Mouse (Mus musculus) cerebellum, adult 18-20 months (tissue): ENCODE data around the gene Tbc1d8.

Experiments used
- DNase-seq, 2 experiments: peaks; one replicate each; pipeline ENCODE4 v3.0.0; 2021

The Tbc1d8 gene

GRCm38 (mm10) chr1:39361754-39362514, 116.6 kb downstream of the Tbc1d8 start:
- DNase-seq: no peak

- DNase-seq: no peak
Observed at GRCm38 (mm10) chr1:39349427-39349826, 129.1 kb downstream of the Tbc1d8 start.

- DNase-seq: peak; percentile 61 to 65
Observed at GRCm38 (mm10) chr1:39349001-39349400, 129.6 kb downstream of the Tbc1d8 start.

GRCm38 (mm10) chr1:39344981-39345600, 133.5 kb downstream of the Tbc1d8 start:
- DNase-seq: no peak

GRCm38 (mm10) chr1:39343242-39343641, 135.3 kb downstream of the Tbc1d8 start:
- no peak for DNase-seq

- DNase-seq: no peak
Observed at GRCm38 (mm10) chr1:39341807-39342206, 136.7 kb downstream of the Tbc1d8 start.

GRCm38 (mm10) chr1:39340647-39341046, 137.9 kb downstream of the Tbc1d8 start:
- DNase-seq: peak; percentile 65 to 70

- DNase-seq: no peak
Observed at GRCm38 (mm10) chr1:39340156-39340555, 138.4 kb downstream of the Tbc1d8 start.

GRCm38 (mm10) chr1:39339455-39339854, 139.1 kb downstream of the Tbc1d8 start:
- DNase-seq: no peak

- no peak for DNase-seq
Observed at GRCm38 (mm10) chr1:39338831-39339230, 139.7 kb downstream of the Tbc1d8 start.

GRCm38 (mm10) chr1:39336788-39337187, 141.8 kb downstream of the Tbc1d8 start:
- DNase-seq: no peak

- DNase-seq: no peak
Observed at GRCm38 (mm10) chr1:39335561-39336196, 142.9 kb downstream of the Tbc1d8 start.

GRCm38 (mm10) chr1:39332456-39332855, 146.1 kb downstream of the Tbc1d8 start:
- no peak for DNase-seq

GRCm38 (mm10) chr1:39330857-39331594, 147.5 kb downstream of the Tbc1d8 start:
- DNase-seq: no peak

- no peak for DNase-seq
Observed at GRCm38 (mm10) chr1:39327546-39327945, 151.0 kb downstream of the Tbc1d8 start.

- no peak for DNase-seq
Observed at GRCm38 (mm10) chr1:39325228-39325627, 153.3 kb downstream of the Tbc1d8 start.

GRCm38 (mm10) chr1:39321954-39322353, 156.6 kb downstream of the Tbc1d8 start:
- no peak for DNase-seq
